Mouse (Mus musculus): ENCODE measurements at regions not wholly inside any gene's neighbourhood (a gene's known extent, or its start where the extent isn't known, plus 50 kb on each side); places are given as distances from the start of the nearest gene placed in this dataset.

DNA sequence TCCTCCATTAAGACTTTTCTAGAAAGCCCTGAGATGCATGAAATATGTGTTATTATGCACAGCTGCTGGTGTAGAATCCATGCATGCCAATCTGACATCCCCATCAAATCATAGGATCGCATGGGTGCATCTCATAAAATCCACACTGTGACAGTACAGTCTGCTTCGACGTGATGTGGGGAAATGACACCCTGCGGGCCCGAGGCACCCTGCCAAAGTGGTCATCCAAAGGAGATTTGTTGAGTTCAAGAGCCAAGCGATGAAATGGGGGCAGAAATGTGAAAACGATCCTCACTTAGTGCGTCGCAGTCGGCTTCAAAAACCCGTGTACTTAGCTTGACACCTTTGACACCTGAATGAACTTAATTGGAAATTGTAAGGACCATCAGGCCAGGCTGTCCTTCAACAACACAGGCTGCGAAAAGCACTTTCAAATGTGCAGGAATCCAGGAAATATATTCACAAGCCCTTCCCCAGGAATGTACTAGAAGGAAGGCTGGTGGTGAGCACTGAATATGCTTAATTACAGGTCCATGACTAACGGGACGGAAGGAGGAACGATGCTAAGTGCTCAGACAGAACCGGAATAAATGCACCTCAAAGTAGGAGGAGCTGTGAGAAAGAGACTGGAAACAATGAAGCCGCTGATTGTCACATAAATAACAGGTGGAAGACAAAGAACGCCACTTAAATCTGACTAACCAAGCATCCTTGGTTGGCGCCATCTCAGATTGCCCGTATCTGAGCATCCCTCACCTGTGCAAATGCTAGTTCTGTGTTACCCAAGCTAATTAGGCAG lies 60.9 kb upstream of the Ppp2r5c start:
- no peak for ATAC-seq (replicated peaks; ENCODE audit: low FRiP score, poor library complexity, severe bottlenecking)

DNA sequence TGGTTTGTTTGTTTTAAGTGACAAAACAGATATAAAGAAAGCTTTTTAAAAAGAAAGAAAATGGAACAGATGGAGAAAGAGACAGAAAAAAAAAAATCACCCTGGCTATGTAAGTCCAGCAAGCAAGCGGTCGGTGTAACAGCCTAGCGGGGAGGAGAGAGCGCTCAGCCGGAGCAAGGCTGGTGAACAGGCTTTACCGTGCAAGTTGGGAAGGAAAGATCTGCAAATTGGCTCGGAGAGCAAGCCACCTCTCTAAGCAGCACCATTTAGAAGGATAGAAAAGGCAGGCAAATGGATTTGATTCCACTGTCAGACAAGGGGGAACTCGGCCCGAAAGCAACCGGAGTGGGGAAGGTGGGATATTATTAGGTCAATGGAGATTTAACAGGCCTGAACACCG lies 59.9 kb upstream of the Ppp2r5c start:
- ATAC-seq (replicated peaks; ENCODE audit: low FRiP score, poor library complexity, severe bottlenecking): no peak

DNA sequence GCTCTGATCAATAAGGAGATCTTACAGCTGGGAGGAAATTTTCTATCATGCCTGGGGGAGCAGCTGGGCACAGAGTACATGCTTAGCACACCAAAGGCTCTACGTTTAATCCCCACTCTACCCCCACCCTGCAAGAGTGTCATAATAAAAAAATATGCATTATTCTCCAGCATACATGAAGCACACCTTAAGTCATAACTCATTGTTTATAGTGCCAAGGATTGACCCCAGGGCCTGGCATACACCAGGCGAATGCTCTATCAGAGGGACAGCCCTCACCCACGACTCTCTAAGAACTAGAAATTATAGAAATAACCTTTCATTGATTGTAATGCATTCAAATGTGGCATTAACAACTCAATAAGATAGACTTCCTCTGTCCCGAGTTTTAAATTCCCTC lies 59.4 kb upstream of the Ppp2r5c start:
- ATAC-seq (replicated peaks; ENCODE audit: low FRiP score, poor library complexity, severe bottlenecking): no peak

DNA sequence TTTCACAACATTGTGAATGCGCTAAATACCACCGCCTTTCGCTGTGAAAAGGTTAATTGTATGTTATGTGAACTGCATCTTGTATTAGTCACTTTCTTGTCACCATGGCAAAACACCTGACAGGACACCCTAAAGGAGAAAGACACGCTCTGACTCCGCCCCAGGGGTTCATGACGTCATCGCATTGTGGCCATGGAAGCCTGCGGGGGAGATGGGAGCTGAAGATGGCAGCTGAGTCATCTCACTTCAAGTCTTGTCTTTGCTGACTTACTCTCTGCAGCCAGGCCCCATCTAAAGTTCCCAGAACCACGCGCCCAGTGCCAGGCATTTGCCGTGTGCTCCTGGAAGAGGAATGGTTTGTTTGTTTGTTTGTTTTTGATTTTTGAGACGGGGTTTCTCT lies 57.5 kb upstream of the Ppp2r5c start:
- no peak for ATAC-seq (replicated peaks; ENCODE audit: low FRiP score, poor library complexity, severe bottlenecking)

GRCm38 (mm10) chr12:110391464-110391863 lies 55.5 kb upstream of the Ppp2r5c start:
- ATAC-seq (replicated peaks; ENCODE audit: low FRiP score, poor library complexity, severe bottlenecking): no peak

DNA sequence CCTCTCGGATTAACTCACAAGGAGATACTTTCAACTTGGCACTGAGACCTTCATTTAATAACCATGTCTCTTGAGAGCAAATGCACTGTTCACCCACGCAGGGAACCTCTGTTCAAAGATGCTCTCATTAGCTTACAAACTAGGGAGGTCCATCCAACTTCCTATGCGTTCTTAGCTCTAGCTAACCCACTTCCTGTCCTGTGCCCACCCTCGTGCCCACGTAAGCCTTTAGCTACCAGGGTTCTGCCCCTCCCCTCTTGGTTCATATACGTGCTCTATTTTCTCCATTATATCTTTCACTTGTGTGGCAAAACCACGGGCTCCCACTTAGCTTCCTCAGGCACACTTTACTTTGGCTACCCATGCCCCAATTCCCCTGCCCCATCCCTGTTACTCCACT lies 53.4 kb upstream of the Ppp2r5c start:
- no peak for ATAC-seq (replicated peaks; ENCODE audit: low FRiP score, poor library complexity, severe bottlenecking)
